Mouse (Mus musculus) kidney, postnatal 0 days (tissue): ENCODE measurements around the gene Gpn1. TPM values are rescaled to one million over a fixed set of nuclear protein-coding genes. Genes with fewer than 3 reads are reported as not detected.

Experiments used
- ATAC-seq: fragments of 200-750 bp; cut with Nextera tagmentation; replicated peaks from 2 replicates; pipeline ENCODE4 v1.8.0; 2017; ENCODE audit warnings: low read depth, moderate number of reproducible peaks, moderate TSS enrichment, moderate library complexity; ENCODE audit not compliant: low FRiP score
- DNase-seq: peaks from one replicate; pipeline ENCODE4 v3.0.0-alpha.2; 2016; ENCODE audit warnings: low spot score
- H3K27ac ChIP-seq: fragments of 300-500 bp; sonication (generic); 2 replicates; pipeline ENCODE4 v1.5.1; 2014; ENCODE audit warnings: mild to moderate bottlenecking
- H3K27me3 ChIP-seq: fragments of 300-500 bp; sonication (generic); 2 replicates; pipeline ENCODE4 v1.6.1; 2014; ENCODE audit warnings: low read length, mixed read lengths; ENCODE audit not compliant: insufficient read depth
- H3K36me3 ChIP-seq: fragments of 300-500 bp; sonication (generic); 2 replicates; pipeline ENCODE4 v1.6.1; 2014; ENCODE audit warnings: low read length, mixed read lengths; ENCODE audit not compliant: insufficient read depth
- H3K4me1 ChIP-seq: fragments of 300-500 bp; sonication (generic); replicated peaks from 2 replicates; pipeline ENCODE4 v1.6.1; 2014; ENCODE audit warnings: antibody characterized with exemption, low read length, mixed read lengths; ENCODE audit not compliant: insufficient read depth
- H3K4me2 ChIP-seq: fragments of 300-500 bp; sonication (generic); 2 replicates; pipeline ENCODE4 v1.6.1; 2014; ENCODE audit warnings: mild to moderate bottlenecking, low read length, moderate library complexity, mixed read lengths
- H3K4me3 ChIP-seq: fragments of 300-500 bp; sonication (generic); replicated peaks from 2 replicates; pipeline ENCODE4 v1.5.1; 2014; ENCODE audit warnings: low read depth, low read length
- H3K9ac ChIP-seq: fragments of 300-500 bp; sonication (generic); 2 replicates; pipeline ENCODE4 v1.6.1; 2014; ENCODE audit warnings: low read depth, low read length
- H3K9me3 ChIP-seq: fragments of 300-500 bp; sonication (generic); replicated peaks from 2 replicates; pipeline ENCODE4 v1.6.1; 2016; ENCODE audit warnings: low read length, inconsistent platforms, mixed read lengths
- CTCF ChIP-seq: IDR thresholded peaks from 2 replicates; pipeline ENCODE4 v1.5.1; 2016; ENCODE audit warnings: antibody characterized with exemption, low read depth, mild to moderate bottlenecking, moderate library complexity
- WGBS: fragments of 180-500 bp; shearing (Covaris S2); extraction: QIAGEN DNeasy Blood & Tissue Kit; methylation state at CpG from one replicate; pipeline ENCODE4 v1.1.7; 2014; 5-methylcytosine and 5-hydroxymethylcytosine counted together
- polyA plus RNA-seq: library from polyadenylated mRNA; unstranded; fragments of >200 nt; fragmentation: Nextera tagmentation; extraction: Ambion mirVana; gene quantifications from 2 replicates; pipeline ENCODE4 v1.2.1, GENCODE M21; 2015

The Gpn1 gene
- 41.2 and 45.5 TPM in 2 replicates for polyA plus RNA-seq

DNA sequence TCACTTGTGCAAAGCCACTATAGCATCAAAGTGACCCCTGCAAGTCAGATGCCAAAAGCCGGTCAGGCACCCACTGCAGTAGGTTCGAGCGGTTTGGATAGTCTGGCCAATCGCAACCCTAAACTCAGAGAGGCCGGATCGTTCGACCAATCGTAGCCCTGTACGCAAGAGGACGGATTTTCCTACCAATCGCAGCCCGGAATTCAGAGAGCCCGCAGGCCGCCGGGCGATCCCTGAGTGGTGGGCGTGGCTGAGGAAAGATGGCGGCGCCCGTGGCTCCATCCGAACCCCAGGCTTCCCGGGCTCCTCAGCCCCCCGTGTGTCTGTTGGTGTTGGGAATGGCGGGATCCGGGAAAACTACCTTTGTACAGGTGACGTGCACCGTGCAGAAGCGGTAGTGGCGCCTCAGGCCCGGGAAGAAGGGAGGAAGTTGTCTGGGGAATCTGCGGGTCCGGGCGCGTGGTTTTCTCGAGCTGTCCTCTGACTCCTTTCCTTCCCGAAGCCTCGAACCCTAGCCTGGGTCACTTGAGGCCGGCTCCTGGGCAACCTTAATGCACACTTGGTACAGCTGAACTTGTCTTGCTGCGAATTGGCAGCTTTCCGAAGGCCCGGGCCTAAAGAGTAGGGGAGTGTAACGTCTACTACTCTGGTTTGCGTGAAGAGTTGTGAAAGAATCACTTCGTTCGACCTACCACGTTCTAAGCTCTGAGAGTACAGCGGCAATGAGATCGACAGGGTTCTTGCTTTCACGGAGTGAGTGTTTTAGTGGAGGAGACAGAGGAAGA is at the start of gene Gpn1:
Gpn1 (plus strand) TSS at position 229 of the 785 bp plus-strand sequence.
- Histone ChIP-seq H3K36me3 (peaks cover 16% of the 10 kb centered on the region; the same call in 1 of the 2 replicates), H3K4me3 (peak within 1 kb of the TSS; percentile 68), H3K4me2 (peak within 1 kb of the TSS; percentile 67), H3K27ac (no peak within 1 kb of the TSS), H3K4me1 (0 out of 2 replicates have a peak, but pooled peaks cover 2% of the 10 kb centered on the region), H3K27me3 (no peaks in the 10 kb centered on the region), H3K9ac (peak within 1 kb of the TSS; percentile 65), H3K9me3 (no peaks in the 10 kb centered on the region)
- peak; percentile 97 for DNase-seq
- peak; percentile 100 for ATAC-seq
- WGBS = under 1% methylated on average over 49 of the region's 49 CpGs
- no peak for TF ChIP-seq CTCF

GRCm38 (mm10) chr5:31451336-31451735 is 43.2 kb upstream of the Gpn1 start:
- 0 out of 2 replicates have a peak, but pooled peaks cover 9% of the 10 kb centered on the region for H3K4me1 ChIP-seq
- 74% methylated on average over 2 of the region's 2 CpGs for WGBS
- H3K4me2 ChIP-seq = no peak overlapping the region
- ATAC-seq = no peak
- no peaks in the 10 kb centered on the region for H3K9me3 ChIP-seq
- no peaks in the 10 kb centered on the region for H3K36me3 ChIP-seq
- no peak overlapping the region for H3K27ac ChIP-seq
- TF ChIP-seq CTCF = no peak
- DNase-seq = peak; percentile 0
- no peak overlapping the region for H3K4me3 ChIP-seq
- H3K9ac ChIP-seq = no peak overlapping the region
- no peaks in the 10 kb centered on the region for H3K27me3 ChIP-seq

DNA sequence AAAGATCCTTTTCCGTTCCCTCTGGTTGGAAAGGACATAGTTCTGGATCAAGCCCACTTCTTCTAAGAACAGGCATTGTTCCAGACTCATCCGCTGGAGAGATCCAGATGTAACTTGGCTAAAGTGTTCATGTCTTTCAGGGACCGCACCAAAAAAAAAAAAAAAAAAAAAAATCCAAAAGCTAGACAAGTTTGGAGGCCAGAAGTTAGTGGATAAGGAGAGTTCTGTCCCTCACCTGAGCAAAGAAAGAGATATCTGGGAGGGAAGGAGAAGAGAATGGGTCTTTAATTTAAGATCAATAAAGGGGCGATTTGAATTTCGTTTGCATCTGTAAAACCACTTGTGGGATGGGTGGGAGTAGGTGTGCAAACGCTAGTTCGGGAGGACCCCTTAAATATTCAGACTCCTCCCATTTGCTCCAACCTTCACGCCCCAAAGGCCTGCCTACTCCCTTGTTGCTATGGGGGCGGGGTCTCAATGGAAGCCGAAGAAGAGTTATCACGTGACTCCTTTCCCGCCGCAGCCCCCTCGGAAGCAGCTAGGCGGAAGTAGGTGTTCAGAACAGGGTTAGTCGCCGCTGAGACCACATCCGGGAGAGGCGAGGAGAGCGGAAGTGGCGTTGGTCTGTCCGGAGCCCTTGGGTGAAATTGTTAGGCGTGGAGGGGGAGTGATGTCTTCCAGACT is 42.5 kb upstream of the Gpn1 start, which contains the start of gene Zfp512:
Zfp512 (plus strand) TSS at position 554 of the 684 bp plus-strand sequence.
- Histone ChIP-seq H3K27me3 (no peaks in the 10 kb centered on the region), H3K36me3 (no peaks in the 10 kb centered on the region), H3K27ac (no peak within 1 kb of the TSS), H3K4me1 (0 out of 2 replicates have a peak, but pooled peaks cover 9% of the 10 kb centered on the region), H3K4me3 (peak within 1 kb of the TSS; percentile 53), H3K4me2 (peak within 1 kb of the TSS; percentile 76), H3K9me3 (no peaks in the 10 kb centered on the region), H3K9ac (peak within 1 kb of the TSS; percentile 59)
- DNase-seq = peak; percentile 100
- ATAC-seq = peak; percentile 99
- 0 out of 2 replicates have a peak, but pooled peaks have one; percentile 21 for TF ChIP-seq CTCF
- 6% methylated on average over 23 of the region's 23 CpGs for WGBS

GRCm38 (mm10) chr5:31452562-31452878 is 42.0 kb upstream of the Gpn1 start:
- Histone ChIP-seq H3K4me1 (0 out of 2 replicates have a peak, but pooled peaks cover 9% of the 10 kb centered on the region), H3K27ac (no peak overlapping the region), H3K9me3 (no peaks in the 10 kb centered on the region), H3K27me3 (no peaks in the 10 kb centered on the region), H3K36me3 (no peaks in the 10 kb centered on the region), H3K4me3 (peak overlapping the region; percentile 53), H3K9ac (peak overlapping the region; percentile 59), H3K4me2 (peak overlapping the region; percentile 76)
- TF ChIP-seq CTCF = no peak
- DNase-seq (no peak), ATAC-seq (no peak)
- WGBS = 0% methylated on average over 11 of the region's 11 CpGs

DNA sequence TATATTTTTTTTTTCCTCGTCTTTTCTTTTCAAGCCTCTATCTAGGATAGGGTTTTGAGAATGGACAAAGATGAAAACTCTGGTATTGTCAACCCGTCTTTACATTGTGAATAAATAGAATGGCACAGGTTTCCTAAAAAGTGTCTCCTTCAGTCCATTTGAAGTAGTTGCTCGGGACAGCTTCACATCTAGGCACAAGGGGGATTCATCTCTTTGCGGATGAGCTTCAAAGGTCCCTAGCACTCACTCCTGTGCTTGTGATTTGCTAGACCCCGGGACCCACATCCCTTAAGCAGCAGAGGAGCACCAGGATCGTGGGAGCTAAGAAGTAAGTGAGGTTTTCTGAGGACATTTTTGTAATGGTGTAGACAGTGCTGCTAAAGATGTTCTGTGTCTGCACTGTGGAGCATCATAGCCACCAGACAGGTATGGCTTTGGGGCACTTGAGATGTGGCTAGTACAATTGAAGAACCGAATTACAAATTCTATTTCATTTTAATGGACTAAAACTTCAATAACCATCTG is 41.6 kb upstream of the Gpn1 start:
- peak overlapping the region; percentile 59; the same call in 1 of the 2 replicates for H3K9ac ChIP-seq
- H3K36me3 ChIP-seq = no peaks in the 10 kb centered on the region
- H3K4me3 ChIP-seq = peak overlapping the region; percentile 53
- H3K4me1 ChIP-seq = 0 out of 2 replicates have a peak, but pooled peaks cover 9% of the 10 kb centered on the region
- ATAC-seq = no peak
- peak overlapping the region; percentile 76 for H3K4me2 ChIP-seq
- TF ChIP-seq CTCF = no peak
- H3K27ac ChIP-seq = no peak overlapping the region
- H3K27me3 ChIP-seq = no peaks in the 10 kb centered on the region
- peak; percentile 26 for DNase-seq
- H3K9me3 ChIP-seq = no peaks in the 10 kb centered on the region
- 11% methylated on average over 7 of the region's 7 CpGs for WGBS

GRCm38 (mm10) chr5:31467798-31468197 is 26.7 kb upstream of the Gpn1 start:
- no peak for TF ChIP-seq CTCF
- Histone ChIP-seq H3K9me3 (no peaks in the 10 kb centered on the region), H3K27ac (no peak overlapping the region), H3K9ac (no peak overlapping the region), H3K27me3 (no peaks in the 10 kb centered on the region), H3K4me1 (no peaks in the 10 kb centered on the region), H3K4me3 (no peak overlapping the region), H3K36me3 (peaks cover 42% of the 10 kb centered on the region), H3K4me2 (no peak overlapping the region)
- 87% methylated on average over 3 of the region's 3 CpGs for WGBS
- ATAC-seq = no peak
- DNase-seq = no peak
